Mouse (Mus musculus) intestine, postnatal 0 days (tissue): ENCODE results near the gene Slc39a5. TPM values are rescaled to one million over a fixed set of nuclear protein-coding genes. Genes with fewer than 3 reads are reported as not detected.

ENCODE experiments used
- ATAC-seq: fragments of 200-750 bp; cut with Nextera tagmentation; 2 replicates; pipeline ENCODE4 v1.8.0; 2017; ENCODE audit warnings: mild to moderate bottlenecking, moderate TSS enrichment, moderate library complexity
- H3K27ac ChIP-seq: fragments of 300-500 bp; sonication (generic); 2 replicates; pipeline ENCODE4 v1.5.1; 2014; ENCODE audit warnings: mild to moderate bottlenecking, low read depth, low read length, moderate library complexity
- H3K27me3 ChIP-seq: fragments of 300-500 bp; sonication (generic); replicated peaks from 2 replicates; pipeline ENCODE4 v1.6.1; 2014; ENCODE audit warnings: low read length, mixed read lengths; ENCODE audit not compliant: control insufficient read depth, insufficient read depth
- H3K36me3 ChIP-seq: fragments of 300-500 bp; sonication (generic); 2 replicates; pipeline ENCODE4 v1.6.1; 2014; ENCODE audit warnings: mild to moderate bottlenecking, moderate library complexity; ENCODE audit not compliant: control insufficient read depth, insufficient read depth
- H3K4me1 ChIP-seq: fragments of 300-500 bp; sonication (generic); replicated peaks from 2 replicates; pipeline ENCODE4 v1.6.1; 2014; ENCODE audit warnings: antibody characterized with exemption, low read length, mixed read lengths; ENCODE audit not compliant: control insufficient read depth, insufficient read depth
- H3K4me2 ChIP-seq: fragments of 300-500 bp; sonication (generic); replicated peaks from 2 replicates; pipeline ENCODE4 v1.6.1; 2014; ENCODE audit warnings: low read depth, mild to moderate bottlenecking, moderate library complexity
- H3K4me3 ChIP-seq: fragments of 300-500 bp; sonication (generic); 2 replicates; pipeline ENCODE4 v1.5.1; 2014; ENCODE audit warnings: low read depth, low read length
- H3K9ac ChIP-seq: fragments of 300-500 bp; sonication (generic); 2 replicates; pipeline ENCODE4 v1.6.1; 2014; ENCODE audit warnings: mild to moderate bottlenecking, low read depth, low read length
- H3K9me3 ChIP-seq: fragments of 300-500 bp; sonication (generic); 2 replicates; pipeline ENCODE4 v1.6.1; 2016; ENCODE audit warnings: mixed run types; ENCODE audit not compliant: control insufficient read depth
- CTCF ChIP-seq: sonication (generic); IDR thresholded peaks from 2 replicates; pipeline ENCODE4 v1.5.1; 2016; ENCODE audit warnings: low read depth, mild to moderate bottlenecking, control low read depth, antibody characterized with exemption, moderate library complexity
- WGBS: fragments of 180-500 bp; shearing (Covaris S2); extraction: QIAGEN DNeasy Blood & Tissue Kit; methylation state at CpG from one replicate; pipeline ENCODE4 v1.1.7; 2014; 5-methylcytosine and 5-hydroxymethylcytosine counted together
- polyA plus RNA-seq: library from polyadenylated mRNA; unstranded; fragments of >200 nt; fragmentation: Nextera tagmentation; extraction: Ambion mirVana; gene quantifications from 2 replicates; pipeline ENCODE4 v1.2.1, GENCODE M21; 2015

The Slc39a5 gene
- polyA plus RNA-seq, 1 experiment from 2014 or later: 109 TPM

DNA sequence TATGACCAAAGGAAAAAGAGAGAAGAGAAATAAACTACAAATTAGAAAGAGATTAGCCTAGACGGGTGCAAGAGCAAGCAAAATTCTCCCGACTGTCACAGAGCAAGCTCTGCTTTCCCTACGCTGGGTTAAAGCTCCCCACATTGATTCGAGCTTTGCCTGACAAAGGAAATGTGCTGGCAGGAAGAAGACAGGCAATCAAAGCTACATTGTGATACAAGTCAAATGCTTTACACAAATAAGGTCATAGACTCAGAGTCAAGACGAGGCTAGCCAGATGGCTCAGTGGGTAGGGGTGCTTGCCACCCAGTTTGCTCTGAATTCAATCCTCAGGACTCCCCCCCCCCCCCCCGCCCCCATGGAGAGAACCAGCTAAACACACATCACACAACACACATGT, 31.0 kb downstream of the Slc39a5 start:
- H3K9ac ChIP-seq: no peak overlapping the region
- H3K27me3 ChIP-seq: no peaks in the 10 kb centered on the region
- H3K4me3 ChIP-seq: no peak overlapping the region
- peak overlapping the region; percentile 50; the same call in 1 of the 2 replicates for H3K27ac ChIP-seq
- no peaks in the 10 kb centered on the region; the same call in 1 of the 2 replicates for H3K36me3 ChIP-seq
- H3K9me3 ChIP-seq: no peaks in the 10 kb centered on the region
- no peak for ATAC-seq
- peaks cover 9% of the 10 kb centered on the region; the same call in 1 of the 2 replicates for H3K4me1 ChIP-seq
- 58% methylated on average over 5 of the region's 6 CpGs for WGBS
- TF ChIP-seq CTCF: no peak
- no peak overlapping the region; the same call in 1 of the 2 replicates for H3K4me2 ChIP-seq

GRCm38 (mm10) chr10:128369599-128369998, 31.4 kb downstream of the Slc39a5 start:
- no peaks in the 10 kb centered on the region for H3K27me3 ChIP-seq
- WGBS: 65% methylated on average over 6 of the region's 6 CpGs
- H3K9ac ChIP-seq: peak overlapping the region; percentile 63; the same call in 1 of the 2 replicates
- no peak for ATAC-seq
- no peaks in the 10 kb centered on the region; the same call in 1 of the 2 replicates for H3K36me3 ChIP-seq
- peak overlapping the region; percentile 67 for H3K4me3 ChIP-seq
- no peaks in the 10 kb centered on the region for H3K9me3 ChIP-seq
- TF ChIP-seq CTCF: no peak
- peaks cover 9% of the 10 kb centered on the region; the same call in 1 of the 2 replicates for H3K4me1 ChIP-seq
- peak overlapping the region; percentile 92 for H3K27ac ChIP-seq
- H3K4me2 ChIP-seq: peak overlapping the region; percentile 88

GRCm38 (mm10) chr10:128369218-128369543, 31.8 kb downstream of the Slc39a5 start:
- Histone ChIP-seq H3K9me3 (no peaks in the 10 kb centered on the region), H3K27ac (peak overlapping the region; percentile 92), H3K4me1 (peaks cover 9% of the 10 kb centered on the region; the same call in 1 of the 2 replicates), H3K27me3 (no peaks in the 10 kb centered on the region), H3K4me2 (peak overlapping the region; percentile 88), H3K36me3 (no peaks in the 10 kb centered on the region; the same call in 1 of the 2 replicates), H3K9ac (peak overlapping the region; percentile 63), H3K4me3 (peak overlapping the region; percentile 67)
- whole genome bisulfite sequencing: 4% methylated on average over 9 of the region's 9 CpGs
- no peak for TF ChIP-seq CTCF
- no peak for ATAC-seq

- WGBS: under 1% methylated on average over 83 of the region's 87 CpGs
- peak within 1 kb of the TSS; percentile 88 for H3K4me2 ChIP-seq
- no peaks in the 10 kb centered on the region for H3K27me3 ChIP-seq
- H3K9ac ChIP-seq: peak within 1 kb of the TSS; percentile 63
- peaks cover 9% of the 10 kb centered on the region; the same call in 1 of the 2 replicates for H3K4me1 ChIP-seq
- H3K27ac ChIP-seq: peak within 1 kb of the TSS; percentile 92
- TF ChIP-seq CTCF: peak; percentile 5; the same call in 1 of the 2 replicates
- peak; percentile 84 for ATAC-seq
- no peaks in the 10 kb centered on the region for H3K9me3 ChIP-seq
- H3K4me3 ChIP-seq: peak within 1 kb of the TSS; percentile 67
- no peaks in the 10 kb centered on the region; the same call in 1 of the 2 replicates for H3K36me3 ChIP-seq
Observed at GRCm38 (mm10) chr10:128368402-128369217, 32.4 kb downstream of the Slc39a5 start, which contains the start of gene Coq10a. Gene Coq10a (minus strand): TSS chr10:128368997.

DNA sequence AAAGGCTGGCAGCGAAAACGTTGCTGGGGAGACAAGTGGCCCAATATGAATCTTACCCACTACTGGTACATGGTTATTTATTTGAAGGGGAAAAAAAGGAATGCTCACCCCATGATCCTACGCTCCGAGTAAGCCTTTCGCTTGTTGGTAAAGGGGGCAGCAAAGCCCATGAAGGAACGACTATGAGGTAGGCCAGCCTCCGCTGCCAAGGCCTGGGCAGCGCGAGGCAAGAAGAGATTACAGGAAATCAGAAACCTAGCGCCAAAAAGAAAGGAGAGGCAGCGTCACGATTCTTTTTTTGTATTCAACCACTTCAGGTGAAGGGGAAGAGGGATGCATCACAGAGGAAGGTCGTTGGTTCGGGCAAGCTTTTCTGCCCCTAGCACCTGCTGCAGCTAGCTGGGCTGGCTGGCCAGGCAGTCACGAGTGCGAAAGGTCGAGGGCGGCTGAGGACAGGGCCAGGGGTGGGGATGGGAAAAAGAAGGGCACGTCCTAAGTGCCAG, 33.1 kb downstream of the Slc39a5 start:
- Histone ChIP-seq H3K4me2 (peak overlapping the region; percentile 88), H3K27me3 (no peaks in the 10 kb centered on the region), H3K4me3 (peak overlapping the region; percentile 67), H3K9ac (peak overlapping the region; percentile 63), H3K9me3 (no peaks in the 10 kb centered on the region), H3K36me3 (no peaks in the 10 kb centered on the region; the same call in none of the 2 replicates), H3K27ac (peak overlapping the region; percentile 92), H3K4me1 (peaks cover 9% of the 10 kb centered on the region; the same call in 1 of the 2 replicates)
- no peak for TF ChIP-seq CTCF
- WGBS: 16% methylated on average over 19 of the region's 19 CpGs
- no peak for ATAC-seq

- Histone ChIP-seq H3K27me3 (no peaks in the 10 kb centered on the region), H3K4me3 (no peak overlapping the region), H3K27ac (no peak overlapping the region), H3K4me1 (no peaks in the 10 kb centered on the region), H3K9me3 (no peaks in the 10 kb centered on the region), H3K4me2 (no peak overlapping the region), H3K36me3 (peaks cover 39% of the 10 kb centered on the region), H3K9ac (no peak overlapping the region)
- no peak for ATAC-seq
- TF ChIP-seq CTCF: peak; percentile 74
- WGBS: 47% methylated on average over 3 of the region's 3 CpGs
Observed at GRCm38 (mm10) chr10:128362568-128362967, 38.5 kb downstream of the Slc39a5 start.
